Mouse (Mus musculus) neural tube, embryonic 13.5 days (tissue): ENCODE data around the gene Kctd18. TPM values are rescaled to one million over a fixed set of nuclear protein-coding genes. Genes with fewer than 3 reads are reported as not detected.
"Not testable (repeated sequence)": the region's sequence is repeated elsewhere in the genome, so short reads cannot be mapped to it uniquely, and the experiment has no call there.

ENCODE experiments used
- ATAC-seq: fragments of 200-750 bp; cut with Nextera tagmentation; 2 replicates; pipeline ENCODE4 v1.8.0; 2017; ENCODE audit warnings: low read depth, mild to moderate bottlenecking, moderate TSS enrichment, moderate library complexity
- H3K27ac ChIP-seq: fragments of 300-500 bp; sonication (generic); replicated peaks from 2 replicates; pipeline ENCODE4 v1.5.1; 2015; ENCODE audit warnings: moderate library complexity, mild to moderate bottlenecking, inconsistent platforms
- H3K27me3 ChIP-seq: fragments of 300-500 bp; sonication (generic); 2 replicates; pipeline ENCODE4 v1.6.1; 2015; ENCODE audit warnings: mild to moderate bottlenecking, inconsistent platforms
- H3K36me3 ChIP-seq: fragments of 300-500 bp; sonication (generic); 2 replicates; pipeline ENCODE4 v1.6.1; 2015; ENCODE audit warnings: mild to moderate bottlenecking, inconsistent platforms
- H3K4me1 ChIP-seq: fragments of 300-500 bp; sonication (generic); replicated peaks from 2 replicates; pipeline ENCODE4 v1.6.1; 2015; ENCODE audit warnings: inconsistent platforms
- H3K4me2 ChIP-seq: fragments of 300-500 bp; sonication (generic); 2 replicates; pipeline ENCODE4 v1.6.1; 2015; ENCODE audit warnings: inconsistent platforms, mild to moderate bottlenecking, moderate library complexity
- H3K4me3 ChIP-seq: fragments of 300-500 bp; sonication (generic); 2 replicates; pipeline ENCODE4 v1.5.1; 2015; ENCODE audit warnings: mild to moderate bottlenecking, inconsistent platforms
- H3K9ac ChIP-seq: fragments of 300-500 bp; sonication (generic); 2 replicates; pipeline ENCODE4 v1.6.1; 2015; ENCODE audit warnings: moderate library complexity, mild to moderate bottlenecking, inconsistent platforms
- H3K9me3 ChIP-seq: fragments of 300-500 bp; sonication (generic); 2 replicates; pipeline ENCODE4 v1.6.1; 2016; ENCODE audit warnings: inconsistent platforms
- whole genome bisulfite sequencing: fragments of 180-500 bp; shearing (Covaris S2); methylation state at CpG from one replicate; pipeline ENCODE4 v1.1.7; 2015; 5-methylcytosine and 5-hydroxymethylcytosine counted together
- polyA plus RNA-seq: library from polyadenylated mRNA; unstranded; fragments of >200 nt; fragmentation: Nextera tagmentation; extraction: Ambion mirVana; gene quantifications from 2 replicates; pipeline ENCODE4 v1.2.1, GENCODE M21; 2015

Kctd18 gene
- polyA plus RNA-seq, 1 experiment from 2014 or later = 23.8 TPM

DNA sequence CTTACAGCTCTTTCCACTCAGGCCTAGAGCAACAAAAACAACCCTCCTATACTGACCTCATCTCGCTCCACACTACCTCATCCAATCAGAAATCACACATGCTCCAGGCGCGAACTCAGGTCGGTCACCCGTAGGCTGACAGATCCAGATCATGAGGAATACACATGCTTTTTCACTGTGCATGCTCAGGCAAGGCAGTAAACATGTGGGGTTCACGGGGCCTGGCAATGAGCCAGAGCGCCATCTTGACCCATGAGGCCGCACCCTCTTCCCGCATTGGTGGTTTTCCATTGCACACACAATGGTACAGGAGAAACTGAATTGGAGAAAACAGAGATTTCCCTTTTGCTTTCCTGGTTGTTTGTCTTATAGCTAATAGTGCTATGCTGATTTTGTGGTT is 18.6 kb upstream of the Kctd18 start:
- not testable (repeated sequence) for H3K4me3 ChIP-seq, H3K4me1 ChIP-seq, H3K36me3 ChIP-seq, H3K27me3 ChIP-seq, H3K9ac ChIP-seq, ATAC-seq, H3K27ac ChIP-seq, H3K4me2 ChIP-seq, H3K9me3 ChIP-seq
- WGBS = 93% methylated on average over 9 of the region's 9 CpGs

DNA sequence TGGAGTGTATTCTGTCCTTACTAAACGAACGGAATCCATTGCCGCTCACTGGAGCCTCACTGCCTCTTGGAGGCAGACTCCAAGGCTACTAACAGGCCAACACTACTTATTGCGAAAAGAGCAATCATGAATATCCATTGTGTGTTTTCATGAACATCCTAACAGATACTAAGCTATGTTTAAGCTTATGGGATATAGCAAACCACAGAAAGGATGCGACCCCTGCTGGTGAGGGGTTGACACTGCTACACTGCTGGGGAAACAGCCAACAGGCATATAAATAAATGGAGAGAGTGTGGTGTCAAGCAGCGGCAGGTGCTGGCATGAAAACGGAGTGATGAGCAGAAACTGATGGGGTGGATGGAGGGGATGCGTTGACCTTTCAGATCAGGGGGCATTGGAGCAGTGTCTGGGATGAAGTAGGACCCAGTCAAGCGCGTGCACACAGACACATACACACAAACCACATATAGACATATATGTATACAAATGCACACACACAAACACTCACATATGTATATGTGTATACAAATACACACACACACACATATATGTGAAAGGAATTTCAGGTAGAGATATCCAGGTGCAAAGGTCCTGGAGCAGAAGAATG is 12.5 kb upstream of the Kctd18 start:
- Histone ChIP-seq H3K36me3 (no peaks in the 10 kb centered on the region), H3K27ac (no peak overlapping the region), H3K9ac (no peak overlapping the region), H3K4me1 (peaks cover 16% of the 10 kb centered on the region), H3K27me3 (no peaks in the 10 kb centered on the region), H3K4me2 (no peak overlapping the region), H3K9me3 (no peaks in the 10 kb centered on the region), H3K4me3 (no peak overlapping the region)
- peak; percentile 68 for ATAC-seq
- WGBS = 57% methylated on average over 10 of the region's 10 CpGs

DNA sequence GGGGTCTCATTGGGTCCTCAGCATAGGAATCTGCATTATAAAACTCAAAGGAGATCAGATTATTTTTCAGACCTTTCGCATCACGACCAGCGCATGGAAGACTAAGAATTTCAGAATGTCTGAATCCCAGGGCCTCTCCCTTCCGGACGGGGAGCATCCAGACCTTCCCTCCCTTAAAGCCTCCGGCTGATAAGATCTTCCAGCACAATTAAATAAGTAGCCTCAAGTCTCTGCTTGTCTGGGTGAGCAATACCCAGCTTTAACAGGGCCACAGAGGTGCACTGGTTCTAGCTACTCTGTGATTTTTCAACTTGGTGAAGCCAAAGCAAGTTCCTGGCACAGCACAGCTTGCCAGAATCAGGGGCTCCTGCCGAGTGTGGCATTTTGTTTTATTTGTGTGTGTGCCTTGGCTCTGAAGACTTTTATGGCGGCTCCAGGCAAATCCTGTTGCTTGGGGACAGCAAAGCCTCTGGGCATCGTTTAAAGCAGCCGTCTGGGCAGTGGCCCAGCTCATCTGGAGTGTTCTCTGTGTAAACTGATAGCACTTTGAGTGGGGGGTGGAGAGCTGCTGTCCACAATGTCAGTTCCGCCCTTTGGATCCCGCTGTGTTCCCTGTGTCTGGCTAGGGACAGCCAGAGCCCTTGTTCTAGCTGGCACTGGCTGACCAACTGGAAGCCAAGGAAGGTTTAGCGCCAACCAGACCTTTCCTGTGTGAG is 11.6 kb upstream of the Kctd18 start:
- Histone ChIP-seq H3K9ac (peak overlapping the region; percentile 41; the same call in 1 of the 2 replicates), H3K9me3 (no peaks in the 10 kb centered on the region), H3K4me3 (peak overlapping the region; percentile 22), H3K27me3 (no peaks in the 10 kb centered on the region), H3K4me1 (peaks cover 16% of the 10 kb centered on the region), H3K27ac (0 out of 2 replicates have a peak overlapping the region, but pooled peaks have one; percentile 6), H3K36me3 (no peaks in the 10 kb centered on the region), H3K4me2 (peak overlapping the region; percentile 48)
- peak; percentile 85 for ATAC-seq
- 24% methylated on average over 13 of the region's 13 CpGs for WGBS

GRCm38 (mm10) chr1:58029636-58030117 is 10.9 kb upstream of the Kctd18 start, which contains the start of gene Aox1:
Aox1 (plus strand) TSS chr1:58029931.
- 0 out of 2 replicates have a peak within 1 kb of the TSS, but pooled peaks have one; percentile 6 for H3K27ac ChIP-seq
- H3K27me3 ChIP-seq = no peaks in the 10 kb centered on the region
- H3K4me1 ChIP-seq = peaks cover 16% of the 10 kb centered on the region
- H3K4me2 ChIP-seq = peak within 1 kb of the TSS; percentile 48
- WGBS = 8% methylated on average over 12 of the region's 12 CpGs
- no peaks in the 10 kb centered on the region for H3K9me3 ChIP-seq
- ATAC-seq = peak; percentile 62; the same call in 1 of the 2 replicates
- H3K36me3 ChIP-seq = no peaks in the 10 kb centered on the region
- H3K4me3 ChIP-seq = peak within 1 kb of the TSS; percentile 22
- peak within 1 kb of the TSS; percentile 41; the same call in 1 of the 2 replicates for H3K9ac ChIP-seq

DNA sequence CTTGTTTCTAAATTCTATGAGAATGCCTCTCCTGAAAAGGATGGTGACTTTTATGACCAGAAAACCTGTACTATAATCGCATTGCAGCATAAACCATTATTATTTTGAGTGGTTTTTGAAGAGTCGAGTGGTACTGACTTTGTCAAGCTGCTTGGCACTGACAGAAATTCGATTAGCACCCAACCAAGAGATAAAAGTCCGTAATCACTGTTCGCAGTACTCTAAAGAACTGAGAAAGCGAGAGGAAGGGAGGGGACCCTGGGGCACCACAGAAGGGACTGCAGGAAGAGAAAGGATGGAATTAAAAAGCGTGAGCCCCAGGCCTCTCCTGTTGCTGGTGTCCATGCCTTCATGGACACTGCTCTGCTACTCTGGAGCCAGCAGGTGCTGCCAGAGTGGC is 9.0 kb upstream of the Kctd18 start:
- no peak for ATAC-seq
- Histone ChIP-seq H3K9me3 (no peaks in the 10 kb centered on the region), H3K4me2 (no peak overlapping the region), H3K4me3 (no peak overlapping the region), H3K4me1 (peaks cover 16% of the 10 kb centered on the region), H3K36me3 (no peaks in the 10 kb centered on the region), H3K27ac (no peak overlapping the region), H3K27me3 (no peaks in the 10 kb centered on the region), H3K9ac (no peak overlapping the region)
- 85% methylated on average over 7 of the region's 7 CpGs for WGBS

DNA sequence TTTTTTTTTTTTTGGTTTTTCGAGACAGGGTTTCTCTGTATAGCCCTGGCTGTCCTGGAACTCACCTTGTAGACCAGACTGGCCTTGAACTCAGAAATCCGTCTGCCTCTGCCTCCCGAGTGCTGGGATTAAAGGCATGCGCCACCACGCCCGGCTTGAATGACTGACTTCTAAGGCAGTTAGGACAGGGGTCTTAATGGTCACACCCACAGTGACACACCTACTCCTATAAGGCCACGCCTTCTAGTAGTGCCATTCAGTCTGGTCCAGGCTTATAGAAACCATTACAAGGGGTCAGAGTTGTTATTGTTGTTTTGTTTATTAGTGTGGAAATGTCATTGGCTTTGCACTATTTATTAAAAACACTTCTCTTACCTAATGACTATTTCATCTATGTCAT is 12.4 kb downstream of the Kctd18 start:
- H3K4me2 ChIP-seq, ATAC-seq, H3K9me3 ChIP-seq, H3K36me3 ChIP-seq, H3K9ac ChIP-seq, H3K4me1 ChIP-seq, H3K27me3 ChIP-seq, H3K4me3 ChIP-seq, H3K27ac ChIP-seq: not testable (repeated sequence)
- 95% methylated on average over 6 of the region's 7 CpGs for WGBS

GRCm38 (mm10) chr1:57998146-57998545 is 20.6 kb downstream of the Kctd18 start:
- no peak overlapping the region for H3K27ac ChIP-seq
- H3K9me3 ChIP-seq = no peaks in the 10 kb centered on the region
- ATAC-seq = no peak
- WGBS = 86% methylated on average over 3 of the region's 3 CpGs
- no peaks in the 10 kb centered on the region for H3K36me3 ChIP-seq
- H3K4me2 ChIP-seq = no peak overlapping the region
- peaks cover 18% of the 10 kb centered on the region for H3K4me1 ChIP-seq
- H3K27me3 ChIP-seq = no peaks in the 10 kb centered on the region
- no peak overlapping the region for H3K4me3 ChIP-seq
- no peak overlapping the region for H3K9ac ChIP-seq

DNA sequence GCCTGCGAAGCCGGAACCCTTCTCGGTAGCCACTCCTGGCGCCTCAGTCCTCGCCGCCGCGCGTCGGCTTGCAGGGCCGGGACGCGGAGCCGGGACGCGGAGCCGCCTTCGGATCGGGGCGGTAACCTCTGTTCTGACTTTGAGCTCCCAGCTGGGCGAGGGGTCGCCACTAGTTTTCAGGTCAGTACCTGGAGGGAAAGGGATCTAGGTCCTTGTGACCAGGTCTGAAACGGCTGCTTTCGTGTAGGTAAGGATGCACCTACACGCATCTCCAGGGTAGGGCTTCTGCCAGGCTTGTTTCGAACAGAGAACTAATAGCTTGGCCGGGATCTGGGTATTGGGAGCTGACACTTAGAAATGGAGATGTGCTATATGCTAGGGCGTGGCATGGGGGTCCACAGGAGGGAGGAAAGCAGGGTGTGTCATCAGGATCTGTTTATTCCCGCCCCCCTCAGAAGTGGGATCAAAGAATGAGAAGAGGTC is 22.6 kb downstream of the Kctd18 start:
- under 1% methylated on average over 29 of the region's 29 CpGs for WGBS
- H3K4me2 ChIP-seq = peak overlapping the region; percentile 94
- H3K4me1 ChIP-seq = peaks cover 18% of the 10 kb centered on the region
- no peaks in the 10 kb centered on the region for H3K9me3 ChIP-seq
- peak overlapping the region; percentile 68 for H3K4me3 ChIP-seq
- H3K27ac ChIP-seq = no peak overlapping the region
- no peak; the same call in 1 of the 2 replicates for ATAC-seq
- no peaks in the 10 kb centered on the region for H3K36me3 ChIP-seq
- H3K9ac ChIP-seq = peak overlapping the region; percentile 65
- no peaks in the 10 kb centered on the region for H3K27me3 ChIP-seq

DNA sequence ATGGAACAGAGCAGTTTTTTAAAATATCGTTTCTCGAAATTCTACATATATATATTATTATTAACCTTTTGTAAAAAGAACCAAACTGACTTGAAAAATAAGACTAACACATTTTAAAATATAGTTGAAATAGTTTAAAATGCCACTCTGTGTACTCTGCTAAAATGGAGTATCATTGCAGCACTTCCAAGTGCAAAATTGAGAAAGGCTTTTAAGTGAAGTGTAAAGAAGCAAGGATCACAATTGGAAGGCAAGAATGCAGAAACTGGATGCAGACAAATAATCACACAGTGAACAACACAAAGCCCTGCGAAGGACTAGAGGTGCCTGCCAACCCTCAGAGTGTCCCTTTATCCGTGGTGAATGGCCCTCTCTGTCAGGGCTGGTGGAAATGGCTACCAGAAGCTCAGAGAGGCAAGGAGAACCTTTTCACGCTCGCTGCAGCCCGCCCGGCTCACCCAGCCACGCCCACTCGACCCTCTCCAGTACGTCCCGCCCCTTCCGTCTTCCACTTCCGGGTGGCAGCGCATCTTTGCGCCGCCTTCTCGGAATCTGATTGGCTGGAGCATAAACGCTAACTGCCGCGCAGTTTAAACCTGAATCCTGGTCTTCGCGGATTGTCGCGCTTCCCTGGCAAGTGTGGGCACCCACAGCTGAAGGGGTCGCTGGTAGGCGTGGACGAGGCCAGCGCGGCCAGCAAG is 23.2 kb downstream of the Kctd18 start, which contains the start of gene Sgo2a:
Gene Sgo2a, plus strand, starts transcription at position 540 of the 701 bp plus-strand sequence.
- Histone ChIP-seq H3K9me3 (no peaks in the 10 kb centered on the region), H3K4me2 (peak within 1 kb of the TSS; percentile 94), H3K27ac (peak within 1 kb of the TSS; percentile 89), H3K27me3 (no peaks in the 10 kb centered on the region), H3K36me3 (no peaks in the 10 kb centered on the region), H3K4me1 (peaks cover 18% of the 10 kb centered on the region), H3K4me3 (peak within 1 kb of the TSS; percentile 68), H3K9ac (peak within 1 kb of the TSS; percentile 75)
- WGBS = 6% methylated on average over 30 of the region's 30 CpGs
- peak; percentile 99 for ATAC-seq

DNA sequence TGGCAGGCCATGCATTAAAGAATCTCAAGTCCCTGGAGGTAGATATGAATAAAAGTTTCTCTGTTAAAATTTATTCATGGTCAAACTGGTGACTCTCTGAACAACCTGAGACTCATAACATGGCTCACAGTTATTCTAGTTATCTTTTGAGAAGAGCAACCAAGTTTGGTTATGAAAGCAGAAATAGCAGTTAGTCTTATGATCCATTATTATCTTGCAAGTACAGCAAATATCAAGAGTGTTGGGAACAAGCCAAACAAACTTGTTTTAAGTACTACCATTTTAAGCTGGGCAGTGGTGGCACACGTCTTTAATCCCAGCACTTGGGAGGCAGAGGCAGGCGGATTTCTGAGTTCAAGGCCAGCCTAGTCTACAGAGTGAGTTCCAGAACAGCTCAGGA is 27.5 kb downstream of the Kctd18 start:
- no peak for ATAC-seq
- no peak overlapping the region for H3K27ac ChIP-seq
- WGBS = 88% methylated on average over 2 of the region's 2 CpGs

GRCm38 (mm10) chr1:57989052-57989600 is 29.6 kb downstream of the Kctd18 start:
- H3K27me3 ChIP-seq = no peaks in the 10 kb centered on the region
- H3K9ac ChIP-seq = no peak overlapping the region
- H3K36me3 ChIP-seq = no peaks in the 10 kb centered on the region
- no peak overlapping the region for H3K4me3 ChIP-seq
- WGBS = 73% methylated on average over 6 of the region's 6 CpGs
- ATAC-seq = no peak
- no peak overlapping the region for H3K27ac ChIP-seq
- H3K4me1 ChIP-seq = no peaks in the 10 kb centered on the region
- H3K4me2 ChIP-seq = no peak overlapping the region
- H3K9me3 ChIP-seq = no peaks in the 10 kb centered on the region

More for the DNA sequence above, 27.5 kb downstream of the Kctd18 start:
- Histone ChIP-seq H3K4me3 (no peak overlapping the region), H3K4me1 (peaks cover 2% of the 10 kb centered on the region), H3K27me3 (no peaks in the 10 kb centered on the region), H3K36me3 (no peaks in the 10 kb centered on the region), H3K4me2 (no peak overlapping the region), H3K9ac (no peak overlapping the region), H3K9me3 (no peaks in the 10 kb centered on the region)
